In genomic region chr16:79640898-79641297, GRCm38 (mm10) we compare ENCODE assay signal across 22 mouse cellular contexts.
"Had no signal": no experiment of that assay in that cellular context is flagged by ENCODE, and none has a peak within 500 bp of the region (broad histone marks: within the 10 kb centered on the region; RNA-seq: fewer than 3 reads in every experiment).

No protein-coding gene starts in this region.

- H3K4me3 ChIP-seq: liver, embryonic 15.5 days; lung, embryonic 15.5 days; megakaryocyte, embryonic 14.5 days; neural tube, embryonic 13.5 days; stomach, embryonic 15.5 days had no signal

- H3K9ac ChIP-seq: liver, embryonic 15.5 days; liver, postnatal 0 days; lung, embryonic 15.5 days; neural tube, embryonic 13.5 days; stomach, embryonic 15.5 days had no signal

- H3K9me3 ChIP-seq: liver, embryonic 15.5 days; lung, embryonic 15.5 days; neural tube, embryonic 13.5 days; stomach, embryonic 15.5 days had no signal

- H3K27ac ChIP-seq: liver, embryonic 15.5 days; lung, embryonic 15.5 days; macrophage; neural tube, embryonic 13.5 days; stomach, embryonic 15.5 days; stomach, postnatal 0 days had no signal

- ATAC-seq: liver, postnatal 0 days; lung, postnatal 0 days; midbrain, embryonic 16.5 days had no signal

- H3K27me3 ChIP-seq: liver, embryonic 15.5 days; lung, embryonic 15.5 days; megakaryocyte, embryonic 14.5 days; neural tube, embryonic 13.5 days; stomach, embryonic 15.5 days had no signal

- H3K4me1 ChIP-seq: liver, embryonic 15.5 days; lung, embryonic 15.5 days; megakaryocyte, embryonic 14.5 days; neural tube, embryonic 13.5 days; stomach, embryonic 15.5 days had no signal

- DNase-seq: liver, postnatal 0 days; lung, adult 2 months; lung, postnatal 14 days; lung, postnatal 36 days; midbrain, embryonic 14.5 days; retina, postnatal 1 day; right cerebral cortex, adult 18-20 months; right cerebral cortex, postnatal 25 days; right cerebral cortex, postnatal 4 days; thymus, adult 2 months; thymus, postnatal 25 days; thymus, postnatal 4 days had no signal

- H3K4me2 ChIP-seq: liver, embryonic 15.5 days; lung, embryonic 15.5 days; midbrain, embryonic 11.5 days; neural tube, embryonic 13.5 days; stomach, embryonic 15.5 days had no signal

- H3K36me3 ChIP-seq: liver, embryonic 15.5 days; lung, embryonic 15.5 days; neural tube, embryonic 13.5 days; stomach, embryonic 15.5 days had no signal
